Mouse (Mus musculus): ENCODE measurements at regions not wholly inside any gene's neighbourhood (a gene's known extent, or its start where the extent isn't known, plus 50 kb on each side); places are given as distances from the start of the nearest gene placed in this dataset.

DNA sequence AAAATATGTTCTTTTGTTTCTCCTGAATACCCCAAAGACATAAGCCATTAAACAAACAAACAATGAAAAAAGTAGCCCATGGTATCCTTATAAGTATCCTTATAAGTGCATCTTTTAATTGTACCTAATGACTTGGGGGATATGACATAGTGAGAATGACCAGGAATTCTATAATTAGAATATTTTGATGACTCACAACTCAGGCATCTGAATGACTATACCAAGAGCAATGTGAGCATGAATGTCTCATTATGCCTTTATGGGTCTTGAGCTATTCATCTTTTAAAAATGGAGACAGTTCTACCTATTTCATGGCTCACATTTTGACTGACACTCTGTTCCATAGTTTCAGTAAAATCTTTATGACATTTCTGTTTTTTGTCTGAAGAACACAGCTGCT lies 423.3 kb downstream of the Kcna4 start:
- DNase-seq (ENCODE audit: extremely low read depth, insufficient read length, low spot score): peak; percentile 2

DNA sequence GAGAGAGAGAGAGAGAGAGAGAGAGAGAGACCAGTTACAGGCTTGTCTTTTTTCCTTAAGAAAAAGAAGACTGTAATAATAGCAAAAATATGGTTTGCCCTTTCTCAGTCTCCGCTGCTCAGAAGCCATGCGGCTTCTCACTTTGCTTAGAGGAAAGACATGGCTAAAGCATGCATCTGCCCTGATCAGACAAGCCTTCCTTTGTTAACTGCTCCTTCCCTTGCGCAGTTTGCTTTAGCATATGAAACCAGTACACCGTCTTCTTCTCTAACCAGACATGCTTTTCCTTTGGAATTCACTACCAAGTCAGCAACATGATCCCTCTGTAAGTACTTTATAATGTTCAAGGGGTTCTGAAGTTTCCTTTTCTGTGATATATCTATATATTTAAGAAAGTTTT lies 439.0 kb downstream of the Kcna4 start:
- no peak for DNase-seq (ENCODE audit: extremely low read depth, insufficient read length, low spot score)

DNA sequence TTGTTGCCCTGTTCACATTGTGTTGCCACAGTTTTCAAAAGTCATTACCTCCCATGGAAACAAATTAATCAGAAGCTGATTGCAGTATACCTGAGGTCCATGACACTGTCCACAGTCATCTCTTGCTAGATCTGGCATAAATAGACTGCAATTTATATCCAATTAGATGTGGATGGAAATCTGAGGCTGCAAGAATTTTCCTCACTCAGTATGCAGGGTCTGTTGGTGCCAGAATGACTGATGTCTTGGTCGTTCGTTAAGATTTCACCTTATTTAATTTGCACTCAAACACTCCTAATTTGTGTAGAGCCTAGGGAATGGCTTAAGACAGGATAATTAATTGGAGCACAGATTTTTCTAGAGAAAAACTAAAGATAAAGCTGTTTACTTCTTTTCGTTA lies 443.9 kb downstream of the Kcna4 start:
- DNase-seq (ENCODE audit: extremely low read depth, insufficient read length, low spot score): no peak

DNA sequence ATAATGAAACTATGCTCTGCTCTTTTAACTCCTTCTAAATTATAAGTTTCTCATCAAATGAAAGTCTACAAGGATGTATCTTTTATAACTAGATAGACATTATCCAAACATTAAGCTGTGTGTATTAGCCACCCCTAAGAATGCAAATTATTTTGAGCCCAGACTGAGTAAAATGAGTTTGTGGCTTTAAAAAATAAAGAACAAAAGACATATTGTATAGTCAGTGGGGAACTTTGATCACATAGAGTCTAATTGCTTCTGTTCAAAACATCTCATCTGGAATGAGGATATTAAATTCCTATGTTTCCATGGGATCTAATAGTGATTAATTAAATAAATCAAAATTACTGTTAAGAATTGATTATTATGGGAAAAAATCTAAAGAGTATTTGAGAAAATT lies 444.3 kb downstream of the Kcna4 start:
- no peak for DNase-seq (ENCODE audit: extremely low read depth, insufficient read length, low spot score)

Measured in 3134 (cell line).